Mouse (Mus musculus): ENCODE data around the gene 4933428M09Rik.
"Not testable (repeated sequence)": the region's sequence is repeated elsewhere in the genome, so short reads cannot be mapped to it uniquely, and the experiment has no call there.

The 4933428M09Rik gene

GRCm38 (mm10) chrX:139178928-139179327 lies at the start of gene 4933428M09Rik:
Gene 4933428M09Rik (plus strand): TSS chrX:139179228.
- no peak for DNase-seq (ENCODE audit: low read depth)

GRCm38 (mm10) chrX:139134031-139134430 lies 45.0 kb upstream of the 4933428M09Rik start:
- DNase-seq (ENCODE audit: low read depth), result no peak

- DNase-seq (ENCODE audit: low read depth), result not testable (repeated sequence)
Observed at GRCm38 (mm10) chrX:139191506-139191905, 12.5 kb downstream of the 4933428M09Rik start.

DNA sequence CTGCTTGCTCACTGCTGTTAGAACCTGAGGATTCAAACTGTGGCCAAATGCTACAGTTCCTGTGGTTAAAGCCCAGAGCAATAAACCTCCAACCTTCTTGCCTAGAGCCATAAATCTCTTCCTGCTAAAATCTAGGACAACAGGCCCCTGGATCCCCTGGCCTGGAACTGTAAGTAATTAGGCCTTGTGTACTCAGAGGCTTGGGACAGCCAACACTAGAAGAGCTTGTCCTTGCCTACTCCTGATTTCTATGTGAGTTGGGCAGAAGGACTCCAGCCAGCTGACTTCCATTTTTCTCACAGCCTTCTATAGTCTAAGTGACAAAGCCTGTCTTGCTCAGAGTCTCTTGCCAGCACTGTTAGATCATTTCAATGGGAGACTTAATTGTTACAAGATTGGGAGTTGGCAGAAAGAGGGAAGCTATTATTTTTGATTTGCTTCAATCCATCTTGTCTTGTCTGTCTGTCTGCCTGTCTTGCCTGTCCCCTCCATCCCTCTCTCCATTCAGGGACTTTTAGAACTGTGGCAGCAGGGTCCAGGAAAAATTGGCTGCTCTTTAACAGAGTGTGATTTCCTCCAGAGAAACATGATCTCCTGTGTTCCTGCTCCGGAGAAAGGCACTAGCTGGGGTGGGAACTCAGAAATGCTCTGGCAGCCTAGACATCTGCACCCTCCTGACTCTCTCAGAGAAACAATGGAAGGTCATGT lies 15.7 kb downstream of the 4933428M09Rik start:
- DNase-seq (ENCODE audit: low read depth), result no peak

GRCm38 (mm10) chrX:139209191-139209828 lies 30.3 kb downstream of the 4933428M09Rik start:
- not testable (repeated sequence) for DNase-seq (ENCODE audit: low read depth)

- no peak for DNase-seq (ENCODE audit: low read depth)
Observed at GRCm38 (mm10) chrX:139209829-139210225, 30.8 kb downstream of the 4933428M09Rik start, which contains the start of gene Mum1l1. Gene Mum1l1 (plus strand): TSS chrX:139210042.

DNA sequence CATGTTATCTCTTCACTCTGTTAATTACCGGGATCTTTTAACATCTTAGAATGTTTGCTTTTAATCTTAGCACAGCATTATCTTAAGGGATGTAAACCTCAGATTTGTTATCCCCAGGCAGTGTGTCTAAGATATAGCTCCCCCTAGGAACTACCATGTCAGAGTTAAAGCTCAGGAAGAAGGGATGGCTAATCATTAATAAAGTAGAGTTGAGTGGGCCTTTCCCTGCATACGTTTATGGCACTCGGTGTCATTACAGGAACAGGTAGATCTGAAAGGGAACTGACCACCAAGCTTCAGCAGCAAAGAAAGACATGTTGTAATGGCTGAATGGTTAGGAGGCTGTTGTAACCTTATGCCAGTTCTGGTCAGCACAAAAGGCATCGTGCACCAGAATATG lies 35.7 kb downstream of the 4933428M09Rik start:
- DNase-seq (ENCODE audit: low read depth), result no peak

DNA sequence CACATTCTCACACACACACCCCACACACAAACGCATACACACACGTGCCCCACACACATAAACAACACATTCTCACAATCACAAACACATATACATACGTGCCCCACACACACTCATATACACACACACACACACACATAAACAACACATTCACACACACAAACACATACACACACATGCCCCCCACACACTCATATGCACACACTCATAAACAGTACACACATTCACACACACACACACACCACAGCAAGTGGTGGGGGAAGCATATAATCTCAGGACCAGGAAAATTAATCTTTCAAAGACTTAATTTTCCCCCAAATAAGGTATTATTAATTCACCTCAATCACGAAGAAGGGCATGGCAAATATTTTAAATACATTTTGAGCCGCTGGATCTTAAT lies 37.4 kb downstream of the 4933428M09Rik start:
- DNase-seq (ENCODE audit: low read depth), result no peak

DNA sequence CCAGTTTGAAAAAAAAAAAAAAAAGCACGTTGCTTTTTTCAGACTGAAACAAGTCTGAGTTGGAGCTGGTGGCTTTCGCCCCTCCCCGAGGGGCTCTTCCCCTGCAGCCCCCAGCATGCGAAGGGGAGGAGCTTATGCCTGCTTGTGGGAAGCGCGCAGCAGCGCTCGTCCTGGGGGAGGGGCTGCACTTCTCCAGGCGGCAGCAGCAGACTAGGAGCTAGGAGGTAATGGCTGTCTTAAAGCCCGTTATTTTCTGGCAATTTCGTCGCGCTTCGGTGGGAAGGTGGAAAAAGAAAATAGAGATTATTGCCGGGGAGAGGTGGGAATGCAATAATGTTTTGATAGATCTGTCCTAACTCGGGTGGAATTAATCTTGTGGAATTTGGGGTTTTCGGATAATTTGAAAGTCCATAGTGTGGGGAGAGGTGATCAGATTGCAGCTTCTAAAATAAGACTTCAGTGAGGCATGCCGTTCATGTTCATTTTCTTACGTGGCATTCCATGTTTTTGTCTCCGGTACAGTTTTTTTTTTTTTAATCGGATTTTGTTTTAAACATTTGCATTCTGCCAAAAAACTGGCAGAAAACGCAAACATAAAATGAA lies 38.1 kb downstream of the 4933428M09Rik start:
- no peak for DNase-seq (ENCODE audit: low read depth)

DNA sequence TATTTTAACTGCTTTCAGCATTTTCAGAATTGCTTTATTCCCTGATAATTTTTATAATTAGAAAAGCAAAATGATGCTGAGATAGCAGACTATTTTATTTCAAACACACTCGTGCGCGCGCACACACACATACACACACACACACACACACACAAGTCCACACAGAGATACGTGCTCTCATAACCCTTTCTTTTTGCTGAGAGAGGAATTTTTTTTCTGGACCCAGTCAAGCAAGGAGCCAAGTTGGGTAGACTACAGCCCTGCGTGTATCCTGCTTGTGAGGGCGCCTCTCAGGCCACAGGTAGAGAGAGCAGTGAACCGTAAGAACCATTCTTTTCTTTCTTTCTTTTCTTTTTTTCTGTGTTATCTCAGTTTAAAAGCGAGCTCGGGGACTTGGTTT lies 38.7 kb downstream of the 4933428M09Rik start:
- no peak for DNase-seq (ENCODE audit: low read depth)

DNA sequence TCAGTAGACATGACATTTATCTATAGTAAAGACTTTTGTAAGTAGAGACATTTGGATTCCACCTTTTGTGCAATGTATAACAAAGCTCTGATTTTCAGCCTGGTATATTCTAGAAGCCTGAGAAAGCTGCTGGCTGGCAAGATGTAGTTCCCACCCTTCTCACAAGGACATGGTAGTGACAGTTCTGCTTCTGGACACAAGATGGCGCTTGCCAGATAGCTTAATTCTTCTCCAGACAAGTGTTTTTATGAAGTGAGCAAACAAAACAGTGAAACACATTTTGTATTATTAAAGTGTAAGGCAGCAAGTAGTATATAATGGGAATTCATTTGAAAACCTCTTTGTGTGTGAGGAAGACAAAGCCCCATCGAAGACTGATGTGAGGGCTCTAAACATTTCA lies 40.0 kb downstream of the 4933428M09Rik start:
- peak; percentile 0 for DNase-seq (ENCODE audit: low read depth)

GRCm38 (mm10) chrX:139220830-139221229 lies 41.8 kb downstream of the 4933428M09Rik start:
- no peak for DNase-seq (ENCODE audit: low read depth)

GRCm38 (mm10) chrX:139221893-139222292 lies 42.9 kb downstream of the 4933428M09Rik start:
- DNase-seq (ENCODE audit: low read depth), result no peak

Measured in naive thymus-derived CD4-positive, alpha-beta T cell, adult 2 months (primary cell).